Mouse (Mus musculus) ovary, postnatal 36 days (tissue): Measurements from ENCODE around the gene Olfr1402.

Experiments used
- DNase-seq: peaks from one replicate; pipeline ENCODE4 v3.0.0; 2022; ENCODE audit warnings: low spot score, mixed read lengths

Olfr1402 gene

GRCm38 (mm10) chr3:97421920-97422319 is at the start of gene Olfr1402:
Gene Olfr1402 (minus strand): TSS chr3:97422020.
- no peak for DNase-seq

- DNase-seq = no peak
Measured at GRCm38 (mm10) chr3:97455286-97455685, 33.5 kb upstream of the Olfr1402 start.

GRCm38 (mm10) chr3:97438619-97439018 is 16.8 kb upstream of the Olfr1402 start:
- DNase-seq = no peak

- peak; percentile 5 for DNase-seq
Measured at GRCm38 (mm10) chr3:97394289-97394688, 27.5 kb downstream of the Olfr1402 start.

- DNase-seq = no peak
Measured at GRCm38 (mm10) chr3:97393079-97393478, 28.7 kb downstream of the Olfr1402 start.

GRCm38 (mm10) chr3:97370382-97370781 is 51.4 kb downstream of the Olfr1402 start:
- no peak for DNase-seq

- no peak for DNase-seq
Measured at GRCm38 (mm10) chr3:97363418-97364098, 58.3 kb downstream of the Olfr1402 start.

- DNase-seq = no peak
Measured at GRCm38 (mm10) chr3:97358448-97358847, 63.4 kb downstream of the Olfr1402 start.
